In genomic region chr9:50855780-50856179, GRCm38 (mm10) we compare ENCODE assay signal across 8 mouse cellular contexts. TPM values are rescaled to one million over a fixed set of nuclear protein-coding genes. Genes with fewer than 3 reads are reported as not detected.
DNase-seq lines count a peak whose midpoint lies in the region; ATAC-seq lines count a peak whose summit lies in the region.

No protein-coding gene starts in this region.

- DNase-seq in liver, embryonic 11.5 days (ENCODE audit: low spot score), result no peak
- no peak for DNase-seq in adipocyte (ENCODE audit: low spot score)
- no peak for DNase-seq in cerebellum, adult 9-11 months

- H3K36me3 ChIP-seq in erythroblast, embryonic 14.5 days (ENCODE audit: control insufficient read depth), result peaks cover 26% of the 10 kb centered on the region
- H3K36me3 ChIP-seq in megakaryocyte, embryonic 14.5 days (replicated peaks; ENCODE audit: low read length), result peaks cover 21% of the 10 kb centered on the region
- H3K36me3 ChIP-seq in liver, embryonic 11.5 days (ENCODE audit: control insufficient read depth, insufficient read depth, low read length), result peaks cover 14% of the 10 kb centered on the region
- H3K36me3 ChIP-seq in stomach, embryonic 16.5 days (ENCODE audit: control insufficient read depth, insufficient read depth, low read length), result 0 out of 2 replicates have a peak, but pooled peaks cover 4% of the 10 kb centered on the region

- H3K4me1 ChIP-seq in erythroblast, embryonic 14.5 days (ENCODE audit: control insufficient read depth), result peaks cover 85% of the 10 kb centered on the region
- H3K4me1 ChIP-seq in megakaryocyte, embryonic 14.5 days, result peaks cover 74% of the 10 kb centered on the region
- H3K4me1 ChIP-seq in liver, embryonic 11.5 days (replicated peaks; ENCODE audit: control insufficient read depth, insufficient read depth, low read length), result peaks cover 34% of the 10 kb centered on the region
- H3K4me1 ChIP-seq in stomach, embryonic 16.5 days (ENCODE audit: control insufficient read depth, insufficient read depth, low read length), result peaks cover 18% of the 10 kb centered on the region

- H3K4me2 ChIP-seq in liver, embryonic 11.5 days, result peak overlapping the region; percentile 83
- peak overlapping the region; percentile 77 for H3K4me2 ChIP-seq in stomach, embryonic 16.5 days (ENCODE audit: low read depth, low read length)

- H3K9ac ChIP-seq in liver, embryonic 11.5 days (ENCODE audit: low read depth, low read length), result peak overlapping the region; percentile 70
- peak overlapping the region; percentile 96 for H3K9ac ChIP-seq in stomach, embryonic 16.5 days (ENCODE audit: low read length)

- H3K9me3 ChIP-seq in erythroblast, embryonic 14.5 days (ENCODE audit: control insufficient read depth, low read length), result no peaks in the 10 kb centered on the region
- H3K9me3 ChIP-seq in megakaryocyte, embryonic 14.5 days, result no peaks in the 10 kb centered on the region
- no peaks in the 10 kb centered on the region for H3K9me3 ChIP-seq in liver, embryonic 11.5 days (ENCODE audit: control insufficient read depth, low read length)
- H3K9me3 ChIP-seq in stomach, embryonic 16.5 days (replicated peaks; ENCODE audit: control insufficient read depth, low read length), result no peaks in the 10 kb centered on the region

- H3K27ac ChIP-seq in liver, embryonic 11.5 days (ENCODE audit: low read depth, low read length), result peak overlapping the region; percentile 83
- peak overlapping the region; percentile 94 for H3K27ac ChIP-seq in stomach, embryonic 16.5 days (ENCODE audit: low read length)

- H3K27me3 ChIP-seq in erythroblast, embryonic 14.5 days (ENCODE audit: control insufficient read depth), result no peaks in the 10 kb centered on the region
- no peaks in the 10 kb centered on the region for H3K27me3 ChIP-seq in megakaryocyte, embryonic 14.5 days (replicated peaks)
- H3K27me3 ChIP-seq in liver, embryonic 11.5 days (replicated peaks; ENCODE audit: control insufficient read depth, insufficient read depth, low read length), result no peaks in the 10 kb centered on the region
- H3K27me3 ChIP-seq in stomach, embryonic 16.5 days (ENCODE audit: control insufficient read depth, insufficient read depth, low read length), result no peaks in the 10 kb centered on the region

- peak overlapping the region; percentile 87 for H3K4me3 ChIP-seq in erythroblast, embryonic 14.5 days (replicated peaks)
- H3K4me3 ChIP-seq in megakaryocyte, embryonic 14.5 days (replicated peaks), result peak overlapping the region; percentile 98
- peak overlapping the region; percentile 72; the same call in 1 of the 2 replicates for H3K4me3 ChIP-seq in liver, embryonic 11.5 days (ENCODE audit: low read depth, low read length)
- H3K4me3 ChIP-seq in stomach, embryonic 16.5 days (replicated peaks; ENCODE audit: low read length), result peak overlapping the region; percentile 80

- ATAC-seq in erythroblast, adult 5-6 weeks (replicated peaks; ENCODE audit: low FRiP score, poor library complexity, severe bottlenecking), result no peak
- no peak for ATAC-seq in megakaryocyte, adult 5-6 weeks (ENCODE audit: poor library complexity, severe bottlenecking)
- ATAC-seq in liver, embryonic 11.5 days (replicated peaks; ENCODE audit: low FRiP score), result no peak
- no peak for ATAC-seq in stomach, embryonic 16.5 days (ENCODE audit: insufficient read depth, low FRiP score)

- 57% methylated on average over 5 of the region's 5 CpGs for WGBS in liver, embryonic 11.5 days
- 62% methylated on average over 5 of the region's 5 CpGs for WGBS in stomach, embryonic 16.5 days

RNA-seq across cellular contexts. Expression of gene Ppp2r1b, which starts 10.7 kb away (rescaled TPM):
- 0.75 and 0.92 TPM in 2 replicates for polyA plus RNA-seq in erythroblast, embryonic 14.5 days (2012)
- total RNA-seq in erythroblast, adult 5-6 weeks (2015; ENCODE audit: low replicate concordance), result 43.5 and 61.5 TPM in 2 replicates
- total RNA-seq in erythroblast, adult 5-6 weeks (2017; ENCODE audit: low replicate concordance), result 71.8 and 77.1 TPM in 2 replicates
- 1.4 and 1.9 TPM in 2 replicates for polyA plus RNA-seq in megakaryocyte, embryonic 14.5 days (2012; ENCODE audit: insufficient read depth, low replicate concordance)
- 17.8 and 18.7 TPM in 2 replicates for total RNA-seq in megakaryocyte, adult 5-6 weeks (2015)
- total RNA-seq in megakaryocyte, adult 5-6 weeks (2017), result 24.0 and 26.6 TPM in 2 replicates
- 143 and 172 TPM in 2 replicates for polyA plus RNA-seq in liver, embryonic 11.5 days (2014; fragmentation: Nextera tagmentation; extraction: Ambion mirVana)
- polyA plus RNA-seq in stomach, embryonic 16.5 days (2015; fragmentation: Nextera tagmentation; extraction: Ambion mirVana), result 79.3 and 87.5 TPM in 2 replicates

Comparison
In these comparisons a context has a peak if more than half of its experiments do, and no peak if none do; other contexts are left out.
1. RNA of gene Ppp2r1b, which starts 10.7 kb away (polyA plus RNA-seq): 143 to 172 TPM in liver, embryonic 11.5 days and 79.3 to 87.5 TPM in stomach, embryonic 16.5 days; 1.4 to 1.9 TPM in megakaryocyte, embryonic 14.5 days and 0.75 to 0.92 TPM in erythroblast, embryonic 14.5 days; every median in the first group is over 10 times any median in the second.
2. Peak in every context shown above with its lines, with median percentiles within 50 percentile points of each other: H3K4me3 ChIP-seq.